Mouse (Mus musculus) midbrain, embryonic 14.5 days (tissue): ENCODE data around the gene Gimap9. TPM values are rescaled to one million over a fixed set of nuclear protein-coding genes. Genes with fewer than 3 reads are reported as not detected.

Experiments used
- ATAC-seq: fragments of 200-750 bp; cut with Nextera tagmentation; 2 replicates; pipeline ENCODE4 v1.8.0; 2017; ENCODE audit warnings: moderate number of reproducible peaks, moderate library complexity; ENCODE audit not compliant: low FRiP score, low TSS enrichment
- DNase-seq: peaks from one replicate; pipeline ENCODE4 v3.0.0-alpha.2; 2015
- H3K27ac ChIP-seq: fragments of 300-500 bp; sonication (generic); replicated peaks from 2 replicates; pipeline ENCODE4 v1.5.1; 2014; ENCODE audit warnings: mild to moderate bottlenecking, low read depth, low read length, moderate library complexity
- H3K27me3 ChIP-seq: fragments of 300-500 bp; sonication (generic); 2 replicates; pipeline ENCODE4 v1.6.1; 2014; ENCODE audit warnings: low read length, control low read depth, mixed read lengths; ENCODE audit not compliant: control insufficient read depth, insufficient read depth
- H3K36me3 ChIP-seq: fragments of 300-500 bp; sonication (generic); 2 replicates; pipeline ENCODE4 v1.6.1; 2014; ENCODE audit warnings: low read length, control low read depth; ENCODE audit not compliant: control insufficient read depth, insufficient read depth
- H3K4me1 ChIP-seq: fragments of 300-500 bp; sonication (generic); 2 replicates; pipeline ENCODE4 v1.6.1; 2014; ENCODE audit warnings: mild to moderate bottlenecking, antibody characterized with exemption, low read length, control low read depth; ENCODE audit not compliant: control insufficient read depth, insufficient read depth
- H3K4me2 ChIP-seq: fragments of 300-500 bp; sonication (generic); 2 replicates; pipeline ENCODE4 v1.6.1; 2014; ENCODE audit warnings: mild to moderate bottlenecking, low read length, moderate library complexity
- H3K4me3 ChIP-seq: fragments of 300-500 bp; sonication (generic); replicated peaks from 2 replicates; pipeline ENCODE4 v1.5.1; 2014; ENCODE audit warnings: low read depth, low read length
- H3K9ac ChIP-seq: fragments of 300-500 bp; sonication (generic); replicated peaks from 2 replicates; pipeline ENCODE4 v1.6.1; 2014; ENCODE audit warnings: mild to moderate bottlenecking, low read length, moderate library complexity
- H3K9me3 ChIP-seq: fragments of 300-500 bp; sonication (generic); 2 replicates; pipeline ENCODE4 v1.6.1; 2016; ENCODE audit warnings: low read length, control low read depth, mixed read lengths; ENCODE audit not compliant: control insufficient read depth
- WGBS: fragments of 180-500 bp; shearing (Covaris S2); extraction: QIAGEN DNeasy Blood & Tissue Kit; methylation state at CpG from one replicate; pipeline ENCODE4 v1.1.7; 2014; 5-methylcytosine and 5-hydroxymethylcytosine counted together
- polyA plus RNA-seq: library from polyadenylated mRNA; unstranded; fragments of >200 nt; fragmentation: Nextera tagmentation; extraction: Ambion mirVana; gene quantifications from 2 replicates; pipeline ENCODE4 v1.2.1, GENCODE M21; 2014

Gimap9 gene
- polyA plus RNA-seq, 1 experiment from 2014 or later, result 2.1 TPM

GRCm38 (mm10) chr6:48706130-48706529 is 30.2 kb downstream of the Gimap9 start:
- no peaks in the 10 kb centered on the region for H3K9me3 ChIP-seq
- no peak overlapping the region for H3K9ac ChIP-seq
- H3K36me3 ChIP-seq, result no peaks in the 10 kb centered on the region
- ATAC-seq, result no peak
- WGBS, result 40% methylated on average over 3 of the region's 3 CpGs
- H3K27me3 ChIP-seq, result no peaks in the 10 kb centered on the region
- no peaks in the 10 kb centered on the region for H3K4me1 ChIP-seq
- no peak overlapping the region for H3K27ac ChIP-seq
- no peak for DNase-seq
- no peak overlapping the region for H3K4me2 ChIP-seq
- H3K4me3 ChIP-seq, result no peak overlapping the region

GRCm38 (mm10) chr6:48718455-48718854 is 42.5 kb downstream of the Gimap9 start, which contains the start of the genes Gm28053 and Gimap7:
TSS of gene Gm28053 (plus strand) at chr6:48718607.
TSS of gene Gimap7 (plus strand) at chr6:48718621.
- Histone ChIP-seq H3K4me2 (no peak within 1 kb of the TSS), H3K27me3 (no peaks in the 10 kb centered on the region), H3K4me1 (no peaks in the 10 kb centered on the region), H3K9me3 (no peaks in the 10 kb centered on the region), H3K4me3 (no peak within 1 kb of the TSS), H3K36me3 (no peaks in the 10 kb centered on the region), H3K27ac (no peak within 1 kb of the TSS), H3K9ac (no peak within 1 kb of the TSS)
- 66% methylated on average over 2 of the region's 2 CpGs for whole genome bisulfite sequencing
- no peak for ATAC-seq
- DNase-seq, result no peak

- Histone ChIP-seq H3K9me3 (no peaks in the 10 kb centered on the region), H3K4me2 (no peak overlapping the region), H3K36me3 (no peaks in the 10 kb centered on the region), H3K4me1 (no peaks in the 10 kb centered on the region), H3K9ac (no peak overlapping the region), H3K27me3 (no peaks in the 10 kb centered on the region), H3K4me3 (no peak overlapping the region), H3K27ac (no peak overlapping the region)
- ATAC-seq (no peak), DNase-seq (no peak)
- WGBS, result 89% methylated on average over 4 of the region's 4 CpGs
Measured at GRCm38 (mm10) chr6:48720326-48720725, 44.4 kb downstream of the Gimap9 start.

- Histone ChIP-seq H3K4me3 (no peak overlapping the region), H3K9ac (no peak overlapping the region), H3K4me2 (no peak overlapping the region), H3K27ac (no peak overlapping the region), H3K9me3 (no peaks in the 10 kb centered on the region), H3K4me1 (0 out of 2 replicates have a peak, but pooled peaks cover 4% of the 10 kb centered on the region), H3K27me3 (no peaks in the 10 kb centered on the region), H3K36me3 (no peaks in the 10 kb centered on the region)
- 88% methylated on average over 8 of the region's 8 CpGs for WGBS
- no peak for DNase-seq
- ATAC-seq, result no peak
Measured at GRCm38 (mm10) chr6:48723468-48723867, 47.5 kb downstream of the Gimap9 start.

- Histone ChIP-seq H3K9me3 (no peaks in the 10 kb centered on the region), H3K4me3 (no peak overlapping the region), H3K27ac (no peak overlapping the region), H3K9ac (no peak overlapping the region), H3K4me2 (no peak overlapping the region), H3K27me3 (no peaks in the 10 kb centered on the region), H3K4me1 (0 out of 2 replicates have a peak, but pooled peaks cover 4% of the 10 kb centered on the region), H3K36me3 (no peaks in the 10 kb centered on the region)
- DNase-seq (peak; percentile 31), ATAC-seq (no peak)
- 0% methylated on average over 1 of the region's 1 CpGs for WGBS
Measured at GRCm38 (mm10) chr6:48725476-48725875, 49.5 kb downstream of the Gimap9 start.

- 0 out of 2 replicates have a peak, but pooled peaks cover 4% of the 10 kb centered on the region for H3K4me1 ChIP-seq
- no peak overlapping the region for H3K4me2 ChIP-seq
- no peak overlapping the region for H3K4me3 ChIP-seq
- no peak overlapping the region for H3K27ac ChIP-seq
- no peaks in the 10 kb centered on the region for H3K27me3 ChIP-seq
- no peaks in the 10 kb centered on the region for H3K9me3 ChIP-seq
- ATAC-seq, result no peak
- DNase-seq, result no peak
- 94% methylated on average over 5 of the region's 5 CpGs for WGBS
- H3K9ac ChIP-seq, result no peak overlapping the region
- no peaks in the 10 kb centered on the region for H3K36me3 ChIP-seq
Measured at GRCm38 (mm10) chr6:48727761-48728160, 51.8 kb downstream of the Gimap9 start.

Other genes starting within 250 kb of the Gimap9 start
- gene Zfp467, start 230.3 kb upstream of the Gimap9 start, polyA plus RNA-seq, result 31.1 and 38.8 TPM in 2 replicates
- gene Sspo, start 227.9 kb upstream of the Gimap9 start, polyA plus RNA-seq, result 0.39 and 0.49 TPM in 2 replicates
- 190 and 241 TPM in 2 replicates for gene Atp6v0e2, start 138.5 kb upstream of the Gimap9 start, polyA plus RNA-seq
- gene Lrrc61, start 121.3 kb upstream of the Gimap9 start, polyA plus RNA-seq, result 11.0 and 20.1 TPM in 2 replicates
- gene Rarres2, start 103.3 kb upstream of the Gimap9 start, polyA plus RNA-seq, result 1.5 and 3.6 TPM in 2 replicates
- gene Gm45021, start 86.5 kb upstream of the Gimap9 start, polyA plus RNA-seq, result not detected in 2 replicates
- gene Repin1, start 82.2 kb upstream of the Gimap9 start, polyA plus RNA-seq, result 44.3 and 47.0 TPM in 2 replicates
- 0.94 TPM in 1 of 2 replicates, not detected in the other for gene Gm44965, start 82.2 kb upstream of the Gimap9 start, polyA plus RNA-seq
- 14.6 and 17.5 TPM in 2 replicates for gene Zfp775, start 74.1 kb upstream of the Gimap9 start, polyA plus RNA-seq
- gene AI854703, start 49.4 kb upstream of the Gimap9 start, polyA plus RNA-seq, result 14.2 and 17.8 TPM in 2 replicates
- 0.17 and 0.32 TPM in 2 replicates for gene Gimap8, start 28.9 kb upstream of the Gimap9 start, polyA plus RNA-seq
- gene Gimap4, start 8.4 kb downstream of the Gimap9 start, polyA plus RNA-seq, result 0.63 and 1.4 TPM in 2 replicates
- gene Gimap6, start 32.1 kb downstream of the Gimap9 start, polyA plus RNA-seq, result 3.9 and 8.0 TPM in 2 replicates
- gene Gm28053, start 42.5 kb downstream of the Gimap9 start, polyA plus RNA-seq, result 1.00 TPM in 1 of 2 replicates, not detected in the other
- not detected in 2 replicates for gene Gimap7, start 42.5 kb downstream of the Gimap9 start, polyA plus RNA-seq
- 2.8 and 5.2 TPM in 2 replicates for gene Gimap1, start 62.9 kb downstream of the Gimap9 start, polyA plus RNA-seq
- gene Gimap5, start 70.1 kb downstream of the Gimap9 start, polyA plus RNA-seq, result 0.71 and 0.78 TPM in 2 replicates
- not detected in 2 replicates for gene Gimap3, start 94.7 kb downstream of the Gimap9 start, polyA plus RNA-seq
- gene Tmem176a, start 164.8 kb downstream of the Gimap9 start, polyA plus RNA-seq, result 11.1 and 17.2 TPM in 2 replicates
- 89.8 and 96.7 TPM in 2 replicates for gene Tmem176b, start 165.4 kb downstream of the Gimap9 start, polyA plus RNA-seq
- gene Aoc1, start 196.8 kb downstream of the Gimap9 start, polyA plus RNA-seq, result not detected in 2 replicates